Mouse (Mus musculus): ENCODE measurements around the gene Irf2bpl.

DNA sequence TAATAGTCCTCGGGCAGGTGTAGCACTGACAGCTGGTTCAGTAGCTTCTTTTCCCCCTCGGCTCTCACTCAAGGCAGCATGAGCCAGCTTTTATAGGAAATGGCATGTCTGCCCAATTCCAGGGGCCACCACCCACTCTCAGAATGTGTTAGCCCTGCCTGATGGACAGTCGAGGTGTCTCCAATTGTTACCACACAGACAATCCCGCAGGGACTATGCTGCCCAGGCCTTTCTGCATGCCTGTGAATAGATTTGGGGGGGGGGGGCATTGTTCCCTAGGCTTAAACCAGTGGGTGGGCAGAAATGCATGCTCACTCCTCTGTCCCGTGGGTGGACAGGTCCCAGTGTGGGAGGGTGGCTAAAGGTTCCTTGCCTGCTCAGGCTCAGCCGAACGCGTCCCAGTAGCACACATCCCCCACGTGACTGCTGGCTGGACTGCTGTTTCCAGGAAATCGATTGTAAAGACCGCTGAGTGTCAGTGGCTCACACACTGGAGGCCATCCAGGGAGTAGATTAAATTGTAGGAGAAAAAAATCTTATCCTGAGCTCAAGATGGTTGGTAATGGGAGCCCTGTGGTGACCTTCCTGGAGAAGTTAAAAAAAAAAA lies 33.9 kb upstream of the Irf2bpl start:
- TF ChIP-seq CTCF (IDR thresholded peaks at IDR 0.05; ENCODE audit: control insufficient read depth, insufficient read depth, insufficient read length) (no peak), MYOG (IDR thresholded peaks at IDR 0.05; ENCODE audit: control insufficient read depth, extremely low read depth, insufficient read length) (no peak), MAX (IDR thresholded peaks at IDR 0.05) (no peak), CEBPB (IDR thresholded peaks at IDR 0.05; ENCODE audit: low read depth) (no peak), MYOD1 (IDR thresholded peaks at IDR 0.05; ENCODE audit: control insufficient read depth, insufficient read length, low read depth) (no peak), USF1 (IDR thresholded peaks at IDR 0.05; ENCODE audit: low read depth) (no peak), FOSL1 (IDR thresholded peaks at IDR 0.05; ENCODE audit: insufficient read depth, low read length, poor library complexity, severe bottlenecking) (no peak)

Data from C2C12 (cell line).